Mouse (Mus musculus): ENCODE results near the gene Psme3.

Gene Psme3

GRCm38 (mm10) chr11:101351721-101352111, 35.7 kb downstream of the Psme3 start:
- in situ Hi-C loops (cut with MseI, MboI) = no loop called here

- in situ Hi-C loops (cut with MseI, MboI) = no loop called here
Observed at GRCm38 (mm10) chr11:101353436-101353835, 37.4 kb downstream of the Psme3 start.

- in situ Hi-C loops (cut with MseI, MboI) = no loop called here
Observed at GRCm38 (mm10) chr11:101354438-101355010, 38.5 kb downstream of the Psme3 start.

GRCm38 (mm10) chr11:101355916-101356315, 39.9 kb downstream of the Psme3 start:
- in situ Hi-C loops (cut with MseI, MboI) = no loop called here

- in situ Hi-C loops (cut with MseI, MboI) = no loop called here
Observed at GRCm38 (mm10) chr11:101357505-101358182, 41.6 kb downstream of the Psme3 start.

- in situ Hi-C loops (cut with MseI, MboI) = no loop called here
Observed at GRCm38 (mm10) chr11:101359776-101360175, 43.8 kb downstream of the Psme3 start.

- in situ Hi-C loops (cut with MseI, MboI) = no loop called here
Observed at GRCm38 (mm10) chr11:101360651-101361113, 44.7 kb downstream of the Psme3 start.

- in situ Hi-C loops (cut with MseI, MboI) = no loop called here
Observed at GRCm38 (mm10) chr11:101364531-101364931, 48.5 kb downstream of the Psme3 start.

GRCm38 (mm10) chr11:101367326-101367935, 51.4 kb downstream of the Psme3 start, which contains the start of gene G6pc:
TSS of gene G6pc (plus strand) at chr11:101367561.
- in situ Hi-C loops (cut with MseI, MboI) = no loop called here

GRCm38 (mm10) chr11:101370141-101370540, 54.1 kb downstream of the Psme3 start:
- in situ Hi-C loops (cut with MseI, MboI) = no loop called here

All from mouse trophoblast stem cell (cell line).